Mouse (Mus musculus): ENCODE measurements around the gene Vmn1r221.
A peak's percentile ranks its signal among the peaks of the same experiment; 100 is the strongest.
"Not testable (repeated sequence)": the region's sequence is repeated elsewhere in the genome, so short reads cannot be mapped to it uniquely, and the experiment has no call there.

Gene Vmn1r221

GRCm38 (mm10) chr13:23213827-23214226, at the start of gene Vmn1r221:
Gene Vmn1r221 (plus strand): TSS chr13:23214127.
- not testable (repeated sequence) for DNase-seq (ENCODE audit: low spot score)

GRCm38 (mm10) chr13:23166471-23166870, 47.5 kb upstream of the Vmn1r221 start:
- not testable (repeated sequence) for DNase-seq (ENCODE audit: low spot score)

GRCm38 (mm10) chr13:23187875-23188274, 26.1 kb upstream of the Vmn1r221 start, which contains the start of gene Vmn1r220:
Gene Vmn1r220 (minus strand): TSS chr13:23187975.
- no peak for DNase-seq (ENCODE audit: low spot score)

- not testable (repeated sequence) for DNase-seq (ENCODE audit: low spot score)
Measured at GRCm38 (mm10) chr13:23203885-23204284, 10.0 kb upstream of the Vmn1r221 start.

- not testable (repeated sequence) for DNase-seq (ENCODE audit: low spot score)
Measured at GRCm38 (mm10) chr13:23235847-23236246, 21.9 kb downstream of the Vmn1r221 start, which contains the start of gene Vmn1r222. Gene Vmn1r222 (minus strand): TSS chr13:23235947.

- not testable (repeated sequence) for DNase-seq (ENCODE audit: low spot score)
Measured at GRCm38 (mm10) chr13:23246834-23247233, 32.9 kb downstream of the Vmn1r221 start, which contains the start of gene Vmn1r223. Gene Vmn1r223 (plus strand): TSS chr13:23247134.

- no peak for DNase-seq (ENCODE audit: low spot score)
Measured at GRCm38 (mm10) chr13:23258546-23259048, 44.7 kb downstream of the Vmn1r221 start.

- DNase-seq (ENCODE audit: low spot score) = not testable (repeated sequence)
Measured at GRCm38 (mm10) chr13:23268606-23269005, 54.7 kb downstream of the Vmn1r221 start.

GRCm38 (mm10) chr13:23269127-23269526, 55.2 kb downstream of the Vmn1r221 start:
- not testable (repeated sequence) for DNase-seq (ENCODE audit: low spot score)

GRCm38 (mm10) chr13:23269681-23270080, 55.8 kb downstream of the Vmn1r221 start:
- DNase-seq (ENCODE audit: low spot score) = no peak

- DNase-seq (ENCODE audit: low spot score) = peak; percentile 28
Measured at GRCm38 (mm10) chr13:23270321-23271101, 56.6 kb downstream of the Vmn1r221 start.

Data from c-Kit-positive CD71-positive TER-119-positive erythroid progenitor cells, embryonic 14.5 days (primary cell).